Mouse (Mus musculus) splenic B cell, adult 2 months (primary cell): ENCODE results near the gene Prlh.

ENCODE experiments used
- DNase-seq: peaks from one replicate; pipeline ENCODE4 v3.0.0-alpha.2; 2011; ENCODE audit warnings: low read depth, low spot score
- H3K27me3 ChIP-seq: 2 replicates; pipeline ENCODE4 v1.6.1; 2012; ENCODE audit warnings: mild to moderate bottlenecking, low read length, moderate library complexity, mixed read lengths; ENCODE audit not compliant: control insufficient read depth, poor library complexity, insufficient read depth, severe bottlenecking
- H3K36me3 ChIP-seq: 2 replicates; pipeline ENCODE4 v1.6.1; 2012; ENCODE audit warnings: mild to moderate bottlenecking, low read length, moderate library complexity, mixed read lengths; ENCODE audit not compliant: control insufficient read depth, poor library complexity, insufficient read depth, severe bottlenecking

Prlh gene

DNA sequence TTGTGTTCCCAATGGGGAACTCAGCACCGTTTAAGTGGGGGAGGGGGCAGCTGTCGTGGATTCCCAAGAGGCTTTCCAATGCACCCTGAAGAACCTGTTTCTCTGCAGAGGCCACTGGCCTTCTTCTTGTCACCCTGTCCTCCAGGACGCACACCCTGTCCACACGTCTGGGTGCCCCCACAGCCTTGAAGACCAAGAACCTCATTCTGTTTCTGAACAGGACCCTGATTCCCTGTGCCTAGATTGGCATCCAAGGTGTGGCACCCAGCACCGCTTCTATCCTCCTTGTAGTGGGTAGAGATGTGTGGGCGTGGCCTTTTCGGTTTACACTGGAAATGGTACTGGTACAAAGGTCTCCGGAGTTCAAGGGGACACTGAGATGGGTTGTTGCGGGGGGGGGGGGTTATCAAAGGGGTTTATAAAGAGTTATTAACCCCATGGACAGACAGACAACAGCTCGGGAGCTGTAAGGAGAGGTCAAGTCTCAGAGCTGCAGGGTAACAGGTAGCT is 17.0 kb downstream of the Prlh start:
- no peak for DNase-seq
- Histone ChIP-seq H3K36me3 (no peaks in the 10 kb centered on the region), H3K27me3 (no peaks in the 10 kb centered on the region)

DNA sequence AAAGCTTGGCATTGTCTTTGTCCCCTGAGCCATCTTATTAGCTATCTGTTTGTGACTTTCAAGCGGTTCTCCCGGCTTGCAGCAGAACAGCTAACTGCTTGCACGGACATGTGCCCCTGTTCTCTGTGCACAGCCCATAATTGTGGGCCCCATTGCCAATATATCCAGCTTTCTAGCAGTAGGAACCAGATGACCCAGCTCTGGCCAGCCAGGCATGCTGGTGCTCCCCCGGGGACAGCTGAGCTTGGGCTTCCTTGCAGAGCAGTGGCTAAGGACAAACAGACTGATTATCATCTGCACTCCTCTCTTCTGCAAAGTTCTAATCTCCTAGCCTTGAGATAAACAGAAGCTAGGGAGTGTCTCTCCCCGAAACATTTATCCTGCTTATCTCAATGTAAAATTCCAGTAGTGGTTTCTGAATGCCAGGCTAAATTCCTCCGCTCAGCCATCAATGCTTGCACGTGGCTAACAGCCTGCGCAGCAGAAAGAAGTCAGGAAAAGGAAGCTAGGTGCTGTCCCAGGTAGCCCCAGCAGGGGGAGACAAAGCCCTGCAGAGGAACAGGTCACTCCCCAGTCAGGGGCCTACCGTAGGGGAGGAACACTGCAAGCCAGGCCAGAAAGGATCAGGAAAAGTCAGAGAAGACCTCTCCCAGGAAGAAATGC is 20.1 kb downstream of the Prlh start:
- peak; percentile 79 for DNase-seq
- Histone ChIP-seq H3K36me3 (no peaks in the 10 kb centered on the region), H3K27me3 (no peaks in the 10 kb centered on the region)

DNA sequence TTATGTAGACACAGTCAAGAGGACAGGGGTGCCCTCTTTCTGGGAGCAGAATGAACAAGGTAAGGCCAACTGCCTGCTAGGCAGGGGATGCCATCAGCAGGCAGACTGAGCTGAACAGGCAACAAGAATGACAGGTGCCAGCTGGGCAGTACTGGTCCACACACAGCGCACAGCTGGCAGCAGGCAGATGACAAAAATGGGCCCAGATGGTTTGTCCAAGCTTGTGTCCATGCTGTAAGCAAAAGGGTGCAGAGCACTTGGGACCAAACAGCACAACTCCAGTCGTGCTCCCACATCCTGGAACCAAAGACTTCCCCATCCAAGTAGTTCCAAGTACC is 20.6 kb downstream of the Prlh start:
- no peak for DNase-seq
- Histone ChIP-seq H3K27me3 (no peaks in the 10 kb centered on the region), H3K36me3 (no peaks in the 10 kb centered on the region)

DNA sequence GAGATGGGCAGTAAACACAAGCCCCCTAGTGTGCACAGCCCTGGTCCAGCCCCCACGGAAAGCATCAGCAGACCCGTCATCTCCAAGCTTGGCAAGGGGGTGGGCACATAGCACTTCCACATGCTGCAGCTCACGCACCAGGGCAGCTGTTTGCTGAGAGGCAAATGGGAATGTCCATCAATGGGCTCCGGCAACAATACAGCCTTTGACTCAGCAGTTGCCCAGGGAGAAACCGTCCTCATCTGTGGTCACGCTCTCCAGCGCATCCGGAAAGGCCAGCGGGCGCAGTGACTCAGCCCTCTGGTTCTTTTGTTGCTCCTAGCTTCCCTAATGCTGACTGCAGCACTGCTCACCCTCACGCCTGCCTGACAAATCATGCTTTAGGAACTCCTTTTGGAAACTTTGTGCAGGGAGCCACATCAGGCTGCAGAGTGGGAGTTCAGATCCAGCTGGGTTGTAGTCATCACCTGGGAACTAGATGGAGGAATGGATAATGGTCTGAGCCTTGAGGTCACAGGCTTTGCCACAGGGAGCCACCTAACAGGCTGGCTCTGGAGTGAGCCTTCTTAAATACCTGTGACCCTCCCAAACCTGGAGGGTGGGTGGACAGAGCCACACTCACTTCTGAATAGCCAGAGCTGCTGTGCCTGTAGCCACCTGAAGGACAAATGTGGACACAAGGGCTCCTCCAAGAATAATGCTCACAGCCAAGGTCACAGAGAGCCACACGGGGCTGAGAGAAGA is 22.2 kb downstream of the Prlh start:
- H3K27me3 ChIP-seq, result no peaks in the 10 kb centered on the region
- no peak for DNase-seq
- no peaks in the 10 kb centered on the region for H3K36me3 ChIP-seq

DNA sequence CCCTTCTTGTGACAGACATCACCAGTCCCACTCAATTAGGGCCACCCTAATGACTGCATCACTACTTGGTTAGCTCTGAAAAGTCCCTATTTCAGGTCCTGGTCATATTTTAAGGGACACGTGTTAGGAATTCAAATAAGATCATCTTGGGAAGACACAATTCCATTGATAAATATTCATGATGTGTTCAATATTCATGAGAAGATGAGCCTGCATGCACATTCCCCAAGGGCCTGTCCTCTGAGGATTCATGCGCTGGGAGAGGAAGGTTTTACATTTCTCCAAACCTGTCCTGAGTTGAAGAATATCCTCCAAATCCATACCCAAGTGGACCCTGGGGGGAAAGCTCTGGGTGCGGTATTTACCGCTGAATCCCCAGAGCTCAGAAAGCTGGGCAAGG is 23.1 kb downstream of the Prlh start:
- H3K27me3 ChIP-seq, result no peaks in the 10 kb centered on the region
- no peak for DNase-seq
- H3K36me3 ChIP-seq, result no peaks in the 10 kb centered on the region

DNA sequence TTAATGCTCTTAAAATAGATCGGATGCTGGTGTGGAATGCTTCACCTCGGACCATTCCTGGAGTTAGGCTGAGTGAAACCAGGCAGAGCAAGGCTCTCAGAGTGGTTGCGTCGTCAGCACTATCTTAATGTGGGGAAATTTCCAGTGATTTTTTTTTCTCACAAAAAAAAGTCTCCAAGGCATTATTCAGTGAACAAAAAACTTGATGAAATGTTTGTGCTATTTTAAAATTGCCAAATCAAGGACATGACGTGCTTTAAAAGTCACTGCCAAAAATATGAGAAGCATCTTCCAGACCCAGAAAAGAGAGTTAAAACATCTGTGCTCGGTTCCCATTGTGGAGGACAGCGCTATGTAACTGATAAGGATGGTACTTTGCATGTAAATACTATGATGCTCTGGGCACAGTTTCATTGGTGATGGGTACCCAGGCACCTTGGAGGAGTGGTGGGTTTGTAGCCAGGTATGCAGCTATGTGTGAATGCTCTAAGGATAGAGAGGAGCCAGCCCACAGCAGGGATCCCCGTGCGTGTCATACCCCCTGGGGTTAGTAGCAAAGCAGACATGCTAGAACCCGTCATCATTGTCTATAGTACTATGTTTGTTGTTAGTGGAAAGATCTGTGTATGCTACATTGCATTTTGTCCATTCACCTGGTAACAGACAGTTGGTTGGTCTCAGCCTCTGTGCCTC is 27.9 kb downstream of the Prlh start:
- DNase-seq, result no peak
- Histone ChIP-seq H3K36me3 (no peaks in the 10 kb centered on the region), H3K27me3 (no peaks in the 10 kb centered on the region)

DNA sequence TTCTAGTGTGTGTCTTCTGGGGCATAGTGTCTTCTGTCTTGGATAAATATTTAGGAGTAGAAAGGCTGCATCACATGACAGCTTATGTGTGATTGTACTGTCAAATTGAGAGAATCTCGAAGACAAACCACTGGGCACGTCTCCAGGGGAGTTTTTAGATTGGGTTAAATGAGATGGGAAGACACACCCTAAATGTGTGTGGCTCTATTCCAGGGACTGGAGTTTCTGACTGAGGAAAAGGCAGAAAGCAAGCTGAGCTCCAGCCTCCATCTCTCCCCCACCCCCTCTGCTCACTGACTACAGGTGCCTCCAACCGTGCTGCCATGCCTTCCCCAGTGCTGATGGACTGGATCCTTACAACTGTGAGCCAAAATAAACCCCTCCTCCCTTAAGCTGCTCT is 28.4 kb downstream of the Prlh start:
- DNase-seq, result no peak
- H3K27me3 ChIP-seq, result no peaks in the 10 kb centered on the region
- H3K36me3 ChIP-seq, result no peaks in the 10 kb centered on the region

DNA sequence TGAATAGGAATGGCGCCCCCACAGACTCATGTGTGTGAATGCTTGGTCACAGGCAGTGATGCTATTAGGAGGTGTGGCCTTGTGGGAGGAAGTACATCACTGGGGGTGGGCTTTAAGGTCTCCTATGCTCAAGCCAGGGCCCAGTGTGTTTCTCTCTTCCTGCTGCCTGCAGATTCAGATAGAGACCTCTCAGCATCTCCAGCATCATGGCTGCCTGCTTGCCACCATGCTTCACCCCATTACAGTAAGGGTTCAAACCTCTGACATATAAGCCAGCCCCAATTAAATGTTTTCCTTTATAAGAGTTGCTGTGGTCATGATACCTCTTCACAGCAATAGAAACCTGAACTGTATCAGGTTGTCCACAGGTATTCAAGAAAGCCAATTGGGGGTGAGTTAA is 43.0 kb downstream of the Prlh start:
- H3K27me3 ChIP-seq, result no peaks in the 10 kb centered on the region
- H3K36me3 ChIP-seq, result no peaks in the 10 kb centered on the region
- no peak for DNase-seq

DNA sequence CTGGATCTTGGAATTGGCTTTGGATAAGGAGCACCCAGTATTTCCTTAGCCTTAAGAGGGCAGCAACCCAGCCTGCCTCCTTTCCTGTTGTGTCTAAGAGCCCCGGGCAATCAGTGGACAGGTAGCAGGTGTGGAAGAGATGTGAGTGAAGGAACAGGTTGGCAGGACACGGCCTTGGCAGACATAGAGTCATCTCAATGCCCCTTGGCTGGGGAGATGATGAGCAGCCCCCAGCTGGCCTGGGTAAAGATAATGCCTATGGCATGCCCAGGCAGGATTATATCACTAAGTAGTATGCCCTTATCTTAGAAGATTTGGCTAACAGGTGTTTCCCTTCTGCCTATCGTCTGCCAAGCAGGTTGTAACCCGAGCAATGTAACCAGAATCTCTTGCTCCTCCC is 44.2 kb downstream of the Prlh start:
- no peaks in the 10 kb centered on the region for H3K27me3 ChIP-seq
- no peak for DNase-seq
- H3K36me3 ChIP-seq, result no peaks in the 10 kb centered on the region

DNA sequence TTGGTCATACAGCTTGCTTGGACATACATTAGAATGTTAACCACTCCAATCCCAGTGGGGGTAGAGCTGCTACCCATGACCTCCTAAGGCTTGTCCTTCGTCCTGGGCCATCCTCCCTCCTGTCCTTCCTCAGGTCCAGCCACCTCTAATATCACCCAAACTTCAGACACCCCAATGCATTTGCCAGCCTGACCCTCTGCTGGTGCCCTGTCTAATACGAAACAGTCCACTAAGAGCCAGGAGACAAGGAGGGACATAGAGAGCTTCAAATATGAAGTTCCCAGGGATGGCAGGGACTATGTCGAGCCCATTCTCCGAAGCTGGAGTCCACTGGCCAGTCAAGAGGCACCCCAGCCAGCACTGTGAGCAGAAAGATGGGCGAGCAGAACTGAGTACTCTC is 44.7 kb downstream of the Prlh start:
- Histone ChIP-seq H3K36me3 (no peaks in the 10 kb centered on the region), H3K27me3 (no peaks in the 10 kb centered on the region)
- DNase-seq, result no peak

DNA sequence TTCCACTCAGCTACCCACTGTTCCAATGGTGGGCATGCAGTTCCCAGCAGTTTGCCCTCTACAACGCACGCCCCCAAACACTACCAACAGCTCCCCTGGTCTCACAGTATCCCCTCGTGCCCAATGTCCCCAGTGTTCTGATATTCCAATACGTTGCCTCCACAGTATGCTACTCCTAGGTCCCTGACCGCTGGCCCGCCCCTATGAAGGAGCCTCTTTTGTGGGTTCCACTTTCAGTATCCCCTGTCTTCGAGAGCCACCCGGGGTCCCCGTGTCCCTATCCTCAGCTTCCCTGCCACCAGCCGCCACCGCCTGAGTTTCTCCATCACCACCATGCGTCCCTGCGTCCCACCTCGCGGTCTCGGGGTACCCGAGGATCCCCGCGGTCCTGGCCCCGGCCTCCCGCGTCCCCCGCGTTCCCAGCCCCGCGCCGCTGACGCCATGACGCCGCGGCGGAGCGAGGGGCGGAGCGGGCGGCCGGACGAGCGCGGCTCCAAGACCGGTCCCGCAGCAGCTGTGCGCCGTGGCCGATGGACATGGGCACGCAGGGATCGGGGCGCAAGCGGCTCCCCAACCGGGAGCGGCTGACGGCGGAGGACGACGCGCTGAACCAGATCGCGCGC is 45.5 kb downstream of the Prlh start, which contains the start of gene Lrrfip1:
Gene Lrrfip1, plus strand, starts transcription at position 470 of the 623 bp plus-strand sequence.
- DNase-seq, result no peak
- no peaks in the 10 kb centered on the region for H3K36me3 ChIP-seq
- no peaks in the 10 kb centered on the region for H3K27me3 ChIP-seq

DNA sequence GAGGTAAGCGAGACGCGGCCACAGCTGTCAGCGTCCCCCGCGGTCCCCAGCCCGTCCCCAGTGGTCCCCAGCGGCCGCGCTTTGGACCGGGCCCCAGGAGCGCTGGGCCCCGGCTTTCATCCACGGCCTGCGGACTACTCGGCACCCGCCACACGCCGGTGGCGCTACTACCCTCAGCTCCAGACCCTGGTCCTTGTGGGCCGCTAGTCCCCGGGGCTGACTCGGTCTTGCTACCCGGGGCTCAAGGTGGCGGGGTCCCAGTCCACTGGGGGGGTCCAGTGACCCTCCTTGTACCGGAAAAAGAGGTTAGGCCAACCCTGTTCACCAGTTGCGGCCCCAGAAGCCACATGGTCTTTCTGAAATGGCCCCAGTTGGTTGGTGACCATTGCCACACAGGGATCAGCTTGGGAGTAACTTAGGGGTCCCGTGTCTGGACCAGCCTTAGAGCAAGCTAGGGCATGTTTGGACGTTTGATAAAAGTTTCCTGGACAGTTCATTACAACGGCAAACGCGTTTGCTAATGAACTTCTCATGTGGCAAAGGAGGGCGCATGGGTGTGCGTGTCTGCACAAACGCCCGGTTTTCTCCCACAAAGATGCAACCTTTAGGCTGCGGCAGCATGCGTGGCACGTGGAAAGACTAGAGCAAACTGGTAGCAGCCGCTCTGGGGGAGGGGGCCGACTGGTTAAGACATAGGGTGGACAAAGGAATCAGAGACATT is 46.1 kb downstream of the Prlh start:
- no peak for DNase-seq
- no peaks in the 10 kb centered on the region for H3K36me3 ChIP-seq
- H3K27me3 ChIP-seq, result no peaks in the 10 kb centered on the region

DNA sequence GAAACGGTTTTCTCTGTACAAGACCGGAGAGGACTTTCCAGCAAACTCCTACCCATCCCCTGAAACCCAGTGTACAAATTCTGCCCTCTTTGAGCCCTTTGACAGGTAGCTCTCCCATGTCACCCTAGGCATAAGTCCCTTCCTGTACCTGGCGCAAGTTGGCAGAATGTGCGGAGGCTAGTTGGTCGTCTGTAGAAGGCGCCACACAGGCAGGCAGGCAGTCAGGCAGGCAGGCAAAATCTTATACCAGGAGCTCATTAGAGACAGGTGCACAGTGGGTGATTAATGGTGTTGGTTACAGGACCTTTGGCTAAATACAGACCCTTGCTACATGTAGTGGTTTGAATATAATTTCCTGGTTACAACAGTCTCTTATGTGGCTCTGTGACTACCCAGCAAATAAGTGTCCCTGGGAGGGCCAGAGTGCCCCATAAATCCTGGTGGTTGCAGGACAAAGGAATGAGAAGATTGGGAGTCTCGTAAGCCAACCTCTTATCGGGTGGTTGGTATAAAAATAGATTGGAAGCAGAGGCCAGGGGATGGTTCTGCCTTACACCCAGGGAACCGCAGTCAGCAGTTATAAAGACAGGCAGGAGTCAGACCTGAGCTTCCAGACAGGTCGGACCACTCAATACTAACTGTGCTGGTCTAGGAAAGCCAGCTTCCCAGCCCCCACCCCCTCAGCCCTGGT is 47.1 kb downstream of the Prlh start:
- H3K36me3 ChIP-seq, result no peaks in the 10 kb centered on the region
- no peak for DNase-seq
- no peaks in the 10 kb centered on the region for H3K27me3 ChIP-seq

DNA sequence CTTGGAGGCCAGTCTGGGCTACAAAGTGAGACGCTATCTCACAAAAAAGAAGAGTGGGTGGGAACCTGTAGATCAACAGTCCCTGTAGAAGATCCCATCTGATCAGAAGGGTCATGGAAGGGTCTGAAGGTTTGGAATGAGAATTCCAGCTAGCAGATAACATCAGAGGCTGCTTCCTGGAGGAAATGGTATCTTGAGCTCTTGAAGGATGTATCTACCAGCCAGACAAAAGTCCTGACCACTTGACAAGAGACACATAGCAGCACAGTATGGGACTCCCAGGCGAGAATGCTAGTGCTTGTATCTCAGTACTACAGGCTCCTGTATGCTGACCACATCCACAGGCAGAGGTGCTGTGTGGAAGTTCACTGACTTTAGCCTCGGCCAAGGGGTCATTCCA is 48.2 kb downstream of the Prlh start:
- DNase-seq, result no peak
- no peaks in the 10 kb centered on the region for H3K36me3 ChIP-seq
- no peaks in the 10 kb centered on the region for H3K27me3 ChIP-seq
